Mouse (Mus musculus) embryo, embryonic 11 days (tissue): Measurements from ENCODE around the gene Myo3b.
A peak's percentile ranks its signal among the peaks of the same experiment; 100 is the strongest.

Experiments
- DNase-seq: peaks from one replicate; pipeline ENCODE4 v3.0.0-alpha.2; 2015

Gene Myo3b

GRCm38 (mm10) chr2:70066338-70067022 is 27.6 kb downstream of the Myo3b start:
- DNase-seq = no peak

- no peak for DNase-seq
These were observed 30.9 kb downstream of the Myo3b start for GRCm38 (mm10) chr2:70069861-70070260.

- no peak for DNase-seq
These were observed 44.6 kb downstream of the Myo3b start for GRCm38 (mm10) chr2:70083444-70084020.

DNA sequence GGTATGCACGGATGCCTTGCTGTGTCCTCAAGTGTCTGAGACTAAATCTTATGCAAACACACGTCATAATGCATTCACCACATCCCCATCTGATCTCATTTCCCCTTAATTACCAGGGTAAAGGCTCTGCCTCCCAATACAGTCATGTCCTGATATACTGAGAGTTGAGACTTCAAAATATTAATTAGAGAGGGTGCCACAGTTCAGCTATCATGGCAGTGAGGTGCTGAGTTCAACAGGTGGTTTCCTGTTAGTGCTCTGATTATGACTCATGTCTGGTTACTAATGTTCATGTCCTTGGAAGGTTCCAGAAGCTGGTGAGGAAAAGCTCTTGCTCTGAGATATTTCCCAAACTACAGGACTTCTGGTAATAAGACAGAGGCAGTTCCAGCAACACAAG is 52.3 kb downstream of the Myo3b start:
- no peak for DNase-seq

GRCm38 (mm10) chr2:70091801-70092522 is 53.0 kb downstream of the Myo3b start:
- no peak for DNase-seq

DNA sequence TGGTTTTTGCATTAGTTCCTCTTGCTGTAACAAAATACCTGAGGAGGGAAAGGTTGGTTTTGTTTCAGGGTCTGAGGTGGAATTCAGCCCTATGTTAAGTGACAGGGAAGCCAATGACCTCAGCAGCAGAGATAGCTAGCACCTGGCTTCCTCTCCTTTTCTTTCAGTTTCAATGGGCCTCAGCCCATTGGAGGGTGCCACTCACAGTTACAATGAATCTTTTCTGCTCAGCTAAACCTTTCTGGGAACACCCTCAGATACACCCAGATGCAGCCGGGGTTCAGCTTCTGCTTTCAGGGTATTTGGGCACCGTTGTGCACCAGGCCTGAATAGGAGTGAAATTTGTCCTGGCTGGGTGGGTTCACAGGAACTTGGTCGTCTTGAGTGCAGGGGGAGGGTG is 53.7 kb downstream of the Myo3b start:
- DNase-seq = no peak

- DNase-seq = no peak
These were observed 55.5 kb downstream of the Myo3b start for GRCm38 (mm10) chr2:70094446-70094845.

DNA sequence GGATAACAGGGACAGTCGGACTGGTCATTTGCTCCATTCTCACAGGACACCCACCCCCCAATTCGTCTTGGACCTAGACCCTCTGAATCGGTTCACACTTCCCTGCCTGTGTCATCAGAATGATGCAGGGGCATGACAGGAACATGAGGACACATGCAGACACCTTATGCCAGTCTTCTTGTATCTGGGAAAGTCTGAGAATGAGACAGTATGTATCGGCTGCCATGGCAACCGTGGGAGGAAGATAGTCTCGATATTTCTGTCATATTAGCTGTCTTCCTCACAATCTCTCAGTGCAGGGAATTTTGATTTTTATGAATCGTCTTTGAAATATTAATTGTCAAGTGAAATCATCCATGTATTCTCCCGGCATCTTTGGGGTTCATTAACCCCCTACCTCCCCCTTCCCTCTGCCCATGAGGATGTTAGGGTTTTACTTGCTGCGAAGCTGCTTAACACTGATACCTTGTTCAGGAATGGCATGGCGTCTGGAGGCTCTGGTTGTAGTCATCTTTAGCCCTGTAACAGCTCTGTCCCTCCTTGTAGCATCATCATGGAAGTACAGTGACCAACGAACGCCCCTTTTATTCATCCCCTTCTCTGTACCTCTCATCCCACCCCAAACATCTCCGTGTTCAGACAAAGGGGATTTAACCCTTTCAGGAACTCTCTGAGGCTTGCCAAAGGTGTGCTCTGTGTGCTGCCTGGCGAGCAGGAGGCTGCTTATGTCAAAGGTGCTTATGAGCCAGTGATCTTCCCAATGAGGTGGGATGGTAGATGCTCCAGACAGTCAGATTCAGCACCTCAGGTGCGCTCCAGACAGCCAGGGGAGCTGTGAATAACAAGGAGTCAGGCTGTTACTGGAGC is 58.5 kb downstream of the Myo3b start:
- no peak for DNase-seq

- DNase-seq = no peak
These were observed 60.5 kb downstream of the Myo3b start for GRCm38 (mm10) chr2:70099459-70099858.

GRCm38 (mm10) chr2:70105286-70106030 is 66.5 kb downstream of the Myo3b start:
- DNase-seq = no peak

DNA sequence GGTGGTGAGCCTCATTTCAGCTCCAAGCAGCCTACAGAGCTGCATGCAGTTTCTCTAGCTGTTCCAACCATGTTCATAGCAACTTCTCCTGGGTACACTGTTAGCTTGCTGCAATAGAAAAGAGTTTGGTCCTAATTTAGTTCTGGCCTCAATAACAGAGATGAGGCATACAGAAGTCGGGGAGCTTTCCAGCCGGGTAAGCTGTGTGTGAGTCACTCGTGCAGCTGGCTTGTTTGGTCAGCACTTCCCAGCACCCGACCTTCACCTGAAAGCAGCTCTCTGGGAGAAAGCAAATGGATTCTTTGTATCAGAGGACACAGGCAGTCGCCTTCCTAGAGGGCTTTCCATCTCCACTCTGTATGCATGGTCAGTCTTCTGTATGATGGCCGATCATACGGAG is 70.1 kb downstream of the Myo3b start:
- no peak for DNase-seq

DNA sequence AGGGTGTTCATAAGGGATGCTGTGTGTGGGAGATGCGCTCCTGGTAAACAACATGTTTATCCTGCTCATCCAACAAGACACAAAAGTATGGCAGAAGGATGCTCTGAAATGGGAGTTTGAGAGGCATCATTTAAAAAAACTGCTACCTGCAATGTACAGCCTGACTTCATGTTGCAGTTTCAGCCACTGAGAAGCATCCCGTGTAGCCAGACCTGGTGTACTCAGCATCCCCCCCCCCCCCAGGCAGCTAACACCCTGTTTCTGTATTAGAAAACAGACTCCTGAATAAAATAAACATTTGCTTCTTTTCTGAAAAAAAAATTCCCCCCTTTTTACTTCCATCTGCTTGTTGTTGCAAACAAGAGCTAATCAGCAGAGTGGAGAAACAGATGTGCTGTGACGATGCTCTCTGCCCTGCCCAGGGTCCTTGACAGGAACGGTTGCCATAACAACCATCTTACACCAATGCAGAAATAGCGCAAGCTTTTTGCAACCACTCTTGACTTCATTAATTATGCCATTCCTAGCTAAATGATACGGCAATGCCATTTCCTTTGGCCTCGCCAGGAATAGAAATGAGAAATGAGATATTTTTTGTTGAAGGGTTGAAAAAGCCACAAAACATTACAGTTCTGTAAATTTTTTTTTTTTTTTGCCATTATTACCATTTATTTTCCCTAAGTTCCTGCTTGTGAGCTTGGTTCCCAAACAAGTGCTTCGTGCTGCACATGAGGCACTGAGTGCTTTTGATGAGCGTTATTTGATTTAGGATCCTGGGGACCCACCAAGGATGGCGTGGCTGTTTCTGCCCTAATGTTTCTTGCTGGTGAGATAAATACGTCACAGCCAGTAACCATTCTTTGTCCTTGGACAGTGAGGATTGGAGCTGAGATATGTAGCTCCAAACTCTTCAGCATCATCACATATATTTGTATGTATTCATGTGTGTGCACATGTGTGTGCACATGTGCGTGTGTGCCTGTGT is 75.2 kb downstream of the Myo3b start:
- DNase-seq = peak; percentile 70

DNA sequence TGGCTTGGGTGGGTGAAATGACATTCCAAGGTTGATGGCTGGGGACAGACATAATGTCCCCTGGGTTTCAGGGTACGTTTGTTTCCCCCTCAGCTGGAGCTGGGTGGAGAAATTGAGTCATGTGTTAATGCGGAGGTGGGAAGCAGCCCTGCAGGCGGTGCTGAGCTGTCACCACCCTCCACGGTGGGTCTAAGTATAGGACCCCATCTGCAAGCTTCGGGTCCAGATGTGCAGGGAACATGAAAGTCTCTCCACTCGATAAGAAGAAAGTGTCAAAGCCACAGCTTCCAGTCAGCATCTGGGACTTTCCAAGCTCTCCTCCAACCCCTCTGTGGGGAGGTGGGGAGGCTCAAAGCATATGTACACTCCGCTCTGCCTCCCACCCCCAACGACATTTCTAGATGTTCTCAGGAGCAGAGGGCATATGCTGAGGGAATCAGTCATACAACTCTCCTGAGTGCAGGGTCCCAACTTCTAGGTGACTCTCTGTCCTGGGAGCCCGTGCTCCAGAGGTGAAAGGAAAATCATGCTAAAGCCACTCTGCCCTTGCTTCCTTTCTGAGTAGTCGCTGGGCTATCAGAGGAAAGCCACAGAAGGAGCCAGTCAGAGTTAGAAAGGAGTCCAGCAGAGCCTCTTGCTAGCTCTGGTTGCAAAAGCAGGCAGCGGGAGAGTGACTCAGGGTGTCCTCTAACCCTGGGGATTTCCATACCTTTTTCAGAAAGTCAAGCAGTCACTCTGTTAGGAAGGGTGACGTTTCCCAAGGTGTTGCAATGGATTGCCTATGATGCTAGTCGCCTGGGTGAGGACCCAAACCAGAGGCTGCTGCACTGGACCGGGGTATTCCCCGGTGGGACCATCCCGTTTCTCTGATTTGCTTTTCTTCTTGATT is 79.7 kb downstream of the Myo3b start:
- no peak for DNase-seq

DNA sequence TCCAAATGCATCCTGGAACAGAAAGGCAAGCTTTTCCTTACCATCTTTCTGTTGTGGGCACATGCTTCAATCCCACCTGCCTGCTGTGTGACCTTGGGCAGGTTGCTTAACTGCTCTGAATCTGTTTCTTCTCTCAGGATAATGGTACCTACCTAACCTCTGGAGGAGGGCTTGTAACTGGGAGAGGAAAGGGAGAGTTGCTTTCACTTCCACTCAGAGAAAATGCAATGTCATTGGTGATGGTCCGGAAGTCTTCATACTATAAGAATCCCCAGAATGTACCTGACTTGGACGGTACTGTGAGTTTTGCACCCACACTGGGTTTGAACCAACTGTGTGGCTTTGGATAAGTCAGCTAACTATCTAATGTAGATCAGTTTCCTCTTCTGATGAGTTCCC is 80.3 kb downstream of the Myo3b start:
- no peak for DNase-seq

DNA sequence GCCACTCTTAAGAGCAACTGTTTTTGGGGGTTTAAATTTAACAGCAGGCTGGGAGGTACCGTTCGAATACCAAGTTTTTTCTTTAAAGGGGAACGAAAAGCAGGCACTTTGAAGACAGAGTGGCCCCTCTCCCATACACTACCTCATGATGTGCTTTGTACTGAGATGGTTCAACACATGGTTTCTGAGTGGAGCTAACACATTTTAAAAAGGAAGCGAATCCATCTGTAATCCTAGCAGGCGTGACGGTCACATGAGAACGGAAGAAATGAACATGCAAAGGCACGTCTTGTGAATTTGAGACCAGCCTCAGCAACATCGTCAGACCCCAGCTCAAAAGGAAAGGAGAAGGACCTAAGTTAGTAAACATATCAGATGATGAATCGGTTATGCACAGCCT is 87.4 kb downstream of the Myo3b start:
- DNase-seq = no peak

GRCm38 (mm10) chr2:70126783-70127182 is 87.9 kb downstream of the Myo3b start:
- DNase-seq = peak; percentile 91

- DNase-seq = peak; percentile 40
These were observed 88.6 kb downstream of the Myo3b start for GRCm38 (mm10) chr2:70127351-70128148.

- DNase-seq = no peak
These were observed 89.7 kb downstream of the Myo3b start for GRCm38 (mm10) chr2:70128590-70128989.

GRCm38 (mm10) chr2:70129566-70129965 is 90.6 kb downstream of the Myo3b start:
- DNase-seq = no peak
